Mouse (Mus musculus) myocyte (in vitro differentiated cells): Measurements from ENCODE around the gene Larp4b.

Experiments
- E2F4 ChIP-seq: IDR thresholded peaks from one replicate; pipeline ENCODE4 v1.6.1; 2011; ENCODE audit warnings: mild to moderate bottlenecking, control low read depth, moderate library complexity; ENCODE audit not compliant: insufficient read depth
- SRF ChIP-seq: IDR thresholded peaks from one replicate; pipeline ENCODE4 v1.6.1; 2011; ENCODE audit warnings: low read depth; ENCODE audit not compliant: control insufficient read depth, insufficient read length

- TF ChIP-seq SRF (peak; percentile 94), E2F4 (no peak)
Measured at GRCm38 (mm10) chr13:9191172-9192140, 97.8 kb downstream of the Larp4b start.
